Mouse (Mus musculus) CH12.LX (cell line): ENCODE data around the gene Dclk2.

Experiments
- CTCF ChIP-seq, 2 experiments: IDR thresholded peaks in 1 of 2; conservative IDR thresholded peaks in 1 of 2; 2 replicates each; pipeline ENCODE4 v1.5.1; 2011 to 2012; ENCODE audit warnings: low read depth in 2 of 2, low read length in 2 of 2, improper control_type of control experiment in 1 of 2, inconsistent platforms in 1 of 2, mild to moderate bottlenecking in 1 of 2, moderate library complexity in 1 of 2
- HCFC1 ChIP-seq: IDR thresholded peaks from 2 replicates; pipeline ENCODE4 v1.6.1; 2012; ENCODE audit warnings: low read depth, mild to moderate bottlenecking, inconsistent platforms, low read length, improper control_type of control experiment
- JUND ChIP-seq: conservative IDR thresholded peaks from 2 replicates; pipeline ENCODE4 v1.6.1; 2011; ENCODE audit warnings: low read depth, low read length, improper control_type of control experiment
- NRF1 ChIP-seq: IDR thresholded peaks from 2 replicates; pipeline ENCODE4 v1.6.1; 2014; ENCODE audit warnings: low read depth, mild to moderate bottlenecking, inconsistent platforms, low read length, improper control_type of control experiment, moderate library complexity
- POLR2A ChIP-seq: IDR thresholded peaks from 2 replicates; pipeline ENCODE4 v1.6.1; 2011; ENCODE audit warnings: low read depth, mild to moderate bottlenecking, improper control_type of control experiment, low read length
- ZMIZ1 ChIP-seq: IDR thresholded peaks from 2 replicates; pipeline ENCODE4 v1.6.1; 2012; ENCODE audit warnings: low read depth, mild to moderate bottlenecking, inconsistent platforms, low read length, improper control_type of control experiment

DNA sequence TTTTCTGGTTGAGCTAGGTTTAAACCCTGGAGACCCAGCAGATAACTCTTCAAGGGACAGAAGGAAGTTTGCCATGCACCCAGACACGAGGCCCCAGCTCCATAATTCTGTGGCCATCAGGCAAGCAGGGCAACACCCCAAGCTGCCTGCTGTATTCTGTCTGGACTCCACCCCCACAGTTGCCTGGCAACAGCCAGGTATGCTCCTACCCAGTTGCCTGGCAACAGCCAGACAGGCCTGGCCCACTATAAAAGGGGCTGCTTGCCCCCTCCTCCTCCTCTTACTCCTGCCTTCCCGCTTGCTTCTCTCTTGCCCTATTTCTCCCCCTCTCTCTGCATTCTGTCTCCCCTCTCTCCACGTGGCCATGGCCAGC lies 57.7 kb downstream of the Dclk2 start:
- TF ChIP-seq CTCF (conservative IDR thresholded peaks at IDR 0.05 in 1 of 2, IDR thresholded peaks at IDR 0.05 in 1 of 2; ENCODE audit: low read depth in 2 of 2, low read length in 2 of 2) = no peak
- no peak for TF ChIP-seq NRF1
- TF ChIP-seq POLR2A = no peak
- TF ChIP-seq HCFC1 = no peak
- no peak for TF ChIP-seq JUND
- TF ChIP-seq ZMIZ1 = no peak
